Mouse (Mus musculus): ENCODE results near the gene Meaf6.

DNA sequence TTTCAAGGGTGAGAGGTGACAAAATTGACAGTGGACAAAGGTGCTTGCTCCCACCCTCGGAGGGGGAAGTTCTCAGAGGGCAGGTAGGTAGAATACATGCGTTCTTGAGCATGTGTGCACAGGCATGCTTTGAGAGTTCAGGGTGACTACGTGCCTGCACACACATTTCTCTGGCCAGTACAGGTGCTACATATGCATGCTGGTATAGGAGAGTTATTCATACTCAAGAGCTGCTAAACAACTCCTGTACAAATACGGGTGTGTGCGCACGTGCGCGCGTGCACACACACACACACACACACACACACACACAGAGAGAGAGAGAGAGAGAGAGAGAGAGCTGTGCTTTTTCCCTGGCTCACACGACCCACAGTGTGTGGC is 76.0 kb downstream of the Meaf6 start:
- TF ChIP-seq POLR2A (IDR thresholded peaks at IDR 0.05; ENCODE audit: borderline replicate concordance, extremely low read depth, low read depth, low read length): no peak
- TF ChIP-seq CTCF (IDR thresholded peaks at IDR 0.05; ENCODE audit: insufficient read depth, low read length): no peak
